Mouse (Mus musculus) macrophage (primary cell): ENCODE results near the gene Gdf7. TPM values are rescaled to one million over a fixed set of nuclear protein-coding genes. Genes with fewer than 3 reads are reported as not detected.

Experiments used
- H3K27ac ChIP-seq: fragments of 350-480 bp; formaldehyde crosslinking; 2 replicates; pipeline ENCODE4 v1.9.0; 2021
- H3K36me3 ChIP-seq: fragments of 350-480 bp; formaldehyde crosslinking; 2 replicates; pipeline ENCODE4 v1.9.0; 2021; ENCODE audit errors: inconsistent target
- H3K4me3 ChIP-seq: fragments of 350-480 bp; formaldehyde crosslinking; 2 replicates; pipeline ENCODE4 v1.9.0; 2021; ENCODE audit errors: inconsistent target
- H3K79me2 ChIP-seq: fragments of 350-480 bp; formaldehyde crosslinking; 2 replicates; pipeline ENCODE4 v1.9.0; 2021; ENCODE audit errors: inconsistent target
- WGBS: methylation state at CpG from one replicate; pipeline ENCODE4 v1.1.7; 2026; ENCODE audit warnings: inconsistent platforms; ENCODE audit not compliant: missing documents; 5-methylcytosine and 5-hydroxymethylcytosine counted together
- polyA plus RNA-seq: library from polyadenylated mRNA; stranded (reverse); fragments of 250-400 nt; gene quantifications from 3 replicates; pipeline ENCODE4 v1.2.4, GENCODE M21; 2018; ENCODE audit warnings: inconsistent platforms

Gene Gdf7
- polyA plus RNA-seq, 1 experiment from 2014 or later, result not detected

DNA sequence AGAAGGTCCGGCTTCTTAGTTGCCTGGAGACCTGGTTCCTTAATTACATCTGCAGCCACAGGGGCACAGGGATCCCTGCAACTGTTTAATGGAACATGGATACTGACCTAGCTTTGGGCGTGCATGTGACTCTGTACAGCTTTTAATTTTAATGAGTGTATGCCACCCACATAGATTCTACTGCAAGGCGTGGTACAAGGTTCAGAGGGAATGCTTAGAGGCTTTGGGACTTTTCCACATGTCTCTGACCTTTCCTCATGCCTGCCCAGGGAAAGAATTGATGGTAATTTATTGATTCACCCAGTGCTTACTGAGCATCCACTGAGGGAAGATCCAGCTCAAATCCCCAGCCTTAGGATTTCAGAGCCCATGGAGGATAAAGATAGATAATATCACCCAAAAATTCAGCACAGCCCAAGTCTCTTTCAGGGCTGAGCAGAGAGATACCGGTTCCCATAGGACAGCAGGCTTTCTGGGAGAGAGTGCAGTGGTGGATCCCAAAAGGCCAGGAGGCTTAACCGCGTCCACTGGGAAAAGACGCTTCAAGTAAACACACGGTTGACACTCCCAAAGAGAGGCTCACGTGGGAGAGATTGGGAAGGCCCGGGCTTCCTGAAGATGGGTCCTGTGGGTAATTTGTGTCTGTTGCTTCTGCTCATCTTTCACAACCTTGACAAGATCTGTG lies 35.0 kb upstream of the Gdf7 start:
- no peak overlapping the region for H3K4me3 ChIP-seq
- H3K79me2 ChIP-seq, result peaks cover 10% of the 10 kb centered on the region; the same call in 1 of the 2 replicates
- H3K27ac ChIP-seq, result no peak overlapping the region
- WGBS, result 95% methylated on average over 10 of the region's 10 CpGs
- peaks cover 63% of the 10 kb centered on the region for H3K36me3 ChIP-seq

DNA sequence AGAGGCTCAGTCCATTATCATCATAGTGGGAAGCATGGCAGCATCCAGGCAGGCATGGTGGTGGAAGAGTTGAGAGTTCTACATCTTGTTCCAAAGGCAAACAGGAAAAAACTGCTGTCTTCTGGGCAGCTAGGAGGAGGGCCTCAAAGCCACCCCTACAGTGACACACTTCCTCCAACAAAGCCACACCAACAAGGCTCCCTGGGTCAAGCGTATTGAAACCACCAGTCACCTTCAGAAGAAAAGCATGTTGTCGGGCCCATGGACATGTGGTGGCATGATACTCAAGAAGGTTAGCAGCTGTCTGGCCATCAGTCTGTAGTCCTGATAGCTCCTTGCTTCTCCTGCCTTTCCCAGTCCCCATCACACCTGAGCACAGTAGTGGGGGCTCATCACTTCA lies 33.7 kb upstream of the Gdf7 start:
- Histone ChIP-seq H3K36me3 (peaks cover 75% of the 10 kb centered on the region), H3K4me3 (no peak overlapping the region), H3K79me2 (peaks cover 22% of the 10 kb centered on the region; the same call in 1 of the 2 replicates), H3K27ac (no peak overlapping the region)
- 20% methylated on average over 2 of the region's 2 CpGs for WGBS

DNA sequence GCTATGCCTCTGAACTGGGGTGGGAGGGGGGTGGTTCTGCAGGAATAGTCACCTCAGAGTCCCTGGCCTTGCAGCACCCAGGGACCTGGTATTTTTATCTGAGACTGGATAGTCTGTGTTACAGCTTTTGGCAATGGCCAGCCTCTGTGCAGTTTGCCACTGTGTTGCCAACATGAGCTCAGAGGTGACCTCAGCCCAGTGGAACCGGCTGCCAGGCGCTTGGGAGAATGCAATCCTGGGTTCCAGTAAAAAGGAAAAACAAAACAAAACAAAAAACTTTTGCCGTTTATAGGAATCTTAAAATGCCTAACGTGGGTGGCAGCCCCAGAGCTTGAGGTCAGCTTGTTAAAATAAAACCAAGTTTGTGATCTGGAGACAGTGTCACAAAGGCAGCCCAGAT lies 32.5 kb upstream of the Gdf7 start:
- Histone ChIP-seq H3K27ac (no peak overlapping the region), H3K4me3 (no peak overlapping the region), H3K79me2 (peaks cover 34% of the 10 kb centered on the region; the same call in 1 of the 2 replicates), H3K36me3 (peaks cover 77% of the 10 kb centered on the region)
- 97% methylated on average over 4 of the region's 4 CpGs for WGBS

DNA sequence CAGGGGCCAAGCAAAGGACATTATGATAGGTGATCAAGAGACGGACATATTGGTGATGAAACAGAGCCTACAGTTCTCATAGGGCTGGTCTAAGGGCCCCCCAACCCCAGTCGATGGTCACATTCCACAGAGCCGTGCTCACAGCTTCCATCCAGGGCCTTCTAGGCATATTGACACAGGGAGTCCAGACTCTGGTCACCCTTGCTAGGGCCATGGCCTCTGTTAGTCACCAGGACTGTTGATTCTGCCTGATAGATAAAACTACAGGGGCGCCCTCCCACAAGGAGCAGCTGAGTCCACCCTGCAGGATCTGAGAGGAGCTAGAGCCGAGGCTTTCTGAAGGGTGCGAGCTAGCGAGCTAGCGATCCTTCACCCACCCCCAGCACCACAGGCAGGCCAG lies 31.9 kb upstream of the Gdf7 start:
- Histone ChIP-seq H3K36me3 (peaks cover 77% of the 10 kb centered on the region), H3K4me3 (no peak overlapping the region), H3K27ac (no peak overlapping the region), H3K79me2 (peaks cover 41% of the 10 kb centered on the region; the same call in 1 of the 2 replicates)
- WGBS, result 95% methylated on average over 8 of the region's 8 CpGs

DNA sequence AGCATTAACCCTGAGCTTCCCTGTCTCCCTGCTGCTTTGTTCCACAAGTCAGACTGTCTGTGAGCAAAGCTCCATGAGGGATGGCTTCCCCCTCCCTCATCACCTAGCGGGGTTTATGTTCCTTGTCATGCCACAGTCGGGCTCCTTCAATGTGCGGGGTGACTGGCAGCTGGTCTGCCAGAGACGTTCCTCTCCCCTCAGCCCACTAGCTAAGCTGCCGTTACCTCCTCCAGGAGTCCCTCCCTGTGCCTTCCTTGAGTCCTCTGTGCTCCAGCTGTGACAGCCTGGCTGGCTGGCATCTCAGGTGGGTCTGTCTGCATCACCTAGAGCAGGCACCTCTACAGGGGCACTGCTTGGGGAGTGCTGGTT lies 30.4 kb upstream of the Gdf7 start:
- H3K27ac ChIP-seq, result no peak overlapping the region
- WGBS, result 79% methylated on average over 5 of the region's 5 CpGs
- no peak overlapping the region for H3K4me3 ChIP-seq
- H3K36me3 ChIP-seq, result peaks cover 75% of the 10 kb centered on the region
- H3K79me2 ChIP-seq, result peaks cover 55% of the 10 kb centered on the region; the same call in 1 of the 2 replicates

DNA sequence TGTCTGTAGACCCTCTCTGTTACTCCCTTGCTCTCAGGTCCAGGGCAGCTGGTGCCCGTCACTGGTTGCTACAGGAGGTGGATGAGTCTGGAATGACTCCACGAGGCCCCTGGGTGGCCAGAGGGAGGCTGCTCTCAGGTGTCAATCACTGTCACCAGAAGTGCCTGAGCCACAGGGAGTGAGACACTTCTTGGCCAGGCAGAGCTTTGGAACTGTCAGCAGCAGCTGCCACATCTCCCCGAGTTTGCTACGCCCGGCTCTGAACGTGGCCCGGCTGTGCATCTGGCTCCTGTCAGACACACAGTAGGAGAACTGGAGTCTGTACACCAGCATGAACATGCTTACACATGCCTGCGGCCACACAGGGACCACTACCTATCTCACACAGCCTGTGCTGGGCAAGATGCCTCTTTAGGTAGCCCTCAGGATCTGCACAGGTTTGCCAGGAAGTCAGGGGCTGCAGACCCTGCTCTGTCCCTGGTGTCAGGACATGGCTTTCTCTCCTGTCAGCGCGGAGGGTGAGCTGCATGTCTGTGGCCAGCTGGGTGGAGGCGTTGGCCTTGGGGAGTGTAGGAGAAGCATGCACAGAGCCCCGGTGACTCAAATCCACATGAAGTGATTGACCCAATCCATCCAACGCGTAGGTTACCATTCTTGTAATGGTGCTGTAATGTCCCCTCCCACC lies 29.9 kb upstream of the Gdf7 start:
- Histone ChIP-seq H3K79me2 (peaks cover 57% of the 10 kb centered on the region; the same call in 1 of the 2 replicates), H3K27ac (no peak overlapping the region), H3K4me3 (no peak overlapping the region), H3K36me3 (peaks cover 70% of the 10 kb centered on the region)
- 93% methylated on average over 14 of the region's 14 CpGs for WGBS

DNA sequence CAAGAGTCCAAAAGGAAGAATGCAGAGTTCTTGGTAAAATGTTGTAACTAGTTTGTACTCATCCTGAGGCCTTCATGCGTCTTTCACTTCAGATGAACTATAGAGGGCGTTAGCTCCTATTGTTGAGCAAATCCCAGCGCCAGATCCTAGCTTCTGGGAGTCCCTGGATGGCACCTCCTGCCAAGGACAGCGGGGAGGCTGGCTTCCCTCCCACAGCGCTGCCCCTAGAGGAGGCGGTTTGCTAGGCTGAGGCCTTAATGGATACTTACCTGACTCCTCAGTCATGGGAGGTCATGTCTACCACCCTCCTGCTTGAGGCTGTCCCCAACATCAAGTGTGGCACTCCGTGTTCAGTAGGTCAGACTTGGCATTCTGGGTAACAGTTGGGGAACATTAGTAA lies 27.5 kb upstream of the Gdf7 start:
- Histone ChIP-seq H3K27ac (no peak overlapping the region), H3K79me2 (peaks cover 57% of the 10 kb centered on the region; the same call in 1 of the 2 replicates), H3K4me3 (no peak overlapping the region), H3K36me3 (peaks cover 76% of the 10 kb centered on the region)
- 95% methylated on average over 7 of the region's 7 CpGs for WGBS

DNA sequence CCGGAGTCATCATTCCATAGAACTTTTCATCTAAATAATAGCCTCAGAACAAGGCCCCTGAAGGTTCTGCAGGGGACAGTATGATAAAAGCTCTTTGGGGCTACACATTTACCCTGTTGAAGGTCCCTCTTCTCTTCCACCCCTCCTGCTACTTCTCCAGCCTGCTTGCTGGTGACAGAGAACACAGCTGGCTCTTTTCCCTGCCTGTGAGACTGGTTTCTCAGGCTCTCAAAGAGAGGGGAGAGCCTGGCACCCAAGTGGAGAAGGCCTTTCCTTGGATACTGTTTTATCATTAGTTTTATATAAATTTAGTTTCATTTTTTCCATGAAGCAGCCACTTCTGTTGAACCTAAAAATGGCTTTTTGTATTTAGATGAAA lies 25.9 kb upstream of the Gdf7 start:
- H3K79me2 ChIP-seq, result peaks cover 49% of the 10 kb centered on the region; the same call in 1 of the 2 replicates
- 89% methylated on average over 1 of the region's 1 CpGs for WGBS

DNA sequence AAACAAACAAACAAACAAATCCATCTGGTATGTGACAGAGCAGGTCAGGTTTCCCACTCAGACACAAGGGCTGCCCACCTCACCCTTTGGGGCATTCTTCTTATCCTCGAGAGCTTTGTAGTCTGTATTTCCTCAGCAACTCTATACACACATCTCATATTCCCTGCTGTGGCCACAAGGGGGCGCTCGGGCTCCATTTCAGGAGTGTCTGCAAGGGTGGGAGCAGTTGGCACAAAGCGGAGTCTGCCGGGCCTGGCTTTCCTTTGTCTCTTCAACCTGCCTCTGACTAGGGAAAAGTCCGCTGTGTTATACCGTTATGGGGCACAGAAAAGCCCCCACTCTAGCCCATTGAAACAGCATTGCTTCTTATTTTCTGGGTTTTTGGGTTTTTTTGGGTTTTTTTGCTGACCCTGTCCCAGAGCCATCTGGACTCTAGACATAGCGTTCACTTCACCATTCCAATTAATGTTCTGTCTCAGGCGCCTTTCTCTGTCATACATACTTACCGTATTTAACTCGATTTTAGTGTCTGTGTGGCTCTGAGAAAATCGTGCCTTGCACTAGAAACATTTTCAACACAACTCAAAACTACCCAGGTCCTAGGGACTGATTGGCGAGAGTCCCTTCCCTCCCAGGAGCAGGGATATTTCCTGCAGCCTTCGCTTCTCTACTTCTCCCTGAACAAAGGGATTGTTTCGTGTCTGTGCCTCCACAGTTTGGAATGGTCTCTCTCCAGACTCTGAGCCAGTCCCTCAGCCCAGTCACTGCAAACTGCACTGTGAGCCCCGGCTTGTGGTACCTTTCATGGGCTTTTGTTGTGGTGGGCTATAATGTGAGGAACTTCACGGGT lies 25.3 kb upstream of the Gdf7 start:
- peaks cover 91% of the 10 kb centered on the region for H3K36me3 ChIP-seq
- WGBS, result 46% methylated on average over 17 of the region's 17 CpGs
- peaks cover 49% of the 10 kb centered on the region; the same call in 1 of the 2 replicates for H3K79me2 ChIP-seq
- no peak overlapping the region for H3K27ac ChIP-seq
- no peak overlapping the region for H3K4me3 ChIP-seq

More for the DNA sequence above, 25.9 kb upstream of the Gdf7 start:
- Histone ChIP-seq H3K27ac (no peak overlapping the region), H3K4me3 (no peak overlapping the region), H3K36me3 (peaks cover 86% of the 10 kb centered on the region)

DNA sequence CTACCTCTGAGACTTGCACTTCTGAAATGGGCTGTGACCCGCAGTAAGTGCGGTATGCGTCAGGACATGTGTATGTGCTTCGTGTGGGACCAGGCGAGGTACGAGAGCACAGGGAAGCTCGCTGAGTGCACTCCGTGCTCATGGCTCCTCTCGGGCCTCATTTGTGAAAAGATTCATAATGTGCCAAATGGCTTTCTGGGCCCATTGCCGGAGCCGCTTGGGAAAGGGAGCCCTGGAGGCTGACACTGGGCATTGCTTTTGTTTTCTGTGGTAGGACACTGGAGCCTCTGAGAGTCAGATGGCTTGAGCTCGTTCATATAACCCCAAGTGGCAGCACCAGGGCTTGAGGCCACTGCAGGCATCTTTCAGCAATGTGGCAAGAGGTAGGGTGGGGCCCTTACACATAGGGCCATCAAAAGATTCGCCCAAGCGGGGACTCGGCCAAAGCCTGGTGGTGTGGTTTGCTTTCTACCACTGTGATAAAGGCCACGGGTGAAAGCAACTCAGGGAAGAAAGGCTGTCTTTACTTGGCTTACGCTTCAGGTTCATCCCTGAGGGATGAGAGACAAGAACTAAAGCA lies 24.3 kb upstream of the Gdf7 start:
- H3K79me2 ChIP-seq, result peaks cover 40% of the 10 kb centered on the region; the same call in 1 of the 2 replicates
- peaks cover 91% of the 10 kb centered on the region for H3K36me3 ChIP-seq
- 98% methylated on average over 17 of the region's 17 CpGs for WGBS
- H3K4me3 ChIP-seq, result no peak overlapping the region
- no peak overlapping the region for H3K27ac ChIP-seq

DNA sequence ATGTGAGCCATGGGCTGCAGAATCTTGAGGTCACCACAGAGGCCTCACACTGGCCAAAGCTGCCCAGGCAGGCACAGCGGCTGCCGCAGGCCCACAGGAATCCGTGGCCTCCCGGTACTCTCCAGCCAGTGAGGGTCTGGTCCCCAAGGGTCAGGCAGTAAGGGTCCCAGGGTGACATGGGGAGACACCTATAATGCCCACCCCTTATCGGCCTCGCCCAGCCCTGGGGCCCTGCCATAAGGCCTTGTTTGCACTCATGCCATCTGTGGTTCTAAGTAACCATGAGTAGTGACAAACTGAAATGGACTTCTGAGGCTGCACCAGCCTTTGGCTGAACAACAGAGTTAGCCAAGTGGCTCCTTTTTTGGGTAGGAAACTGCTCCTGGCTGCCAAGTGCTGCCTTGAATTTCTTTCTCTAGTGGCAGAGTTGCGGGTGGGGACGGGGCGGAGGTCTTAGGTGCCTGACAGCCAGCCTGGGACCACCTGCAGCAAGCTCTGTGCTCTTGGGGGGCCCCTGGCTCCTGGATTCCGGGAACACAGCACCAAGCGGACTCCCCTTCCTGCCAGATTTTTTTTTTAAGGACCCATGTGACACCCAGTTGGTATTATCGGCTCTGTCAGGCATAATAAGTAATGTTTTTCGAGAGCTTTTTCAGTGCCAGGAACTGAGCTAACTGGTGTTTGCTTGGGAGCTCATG lies 23.6 kb upstream of the Gdf7 start:
- H3K4me3 ChIP-seq, result no peak overlapping the region
- 97% methylated on average over 13 of the region's 13 CpGs for WGBS
- no peak overlapping the region for H3K27ac ChIP-seq
- H3K36me3 ChIP-seq, result peaks cover 91% of the 10 kb centered on the region
- peaks cover 34% of the 10 kb centered on the region; the same call in 1 of the 2 replicates for H3K79me2 ChIP-seq

DNA sequence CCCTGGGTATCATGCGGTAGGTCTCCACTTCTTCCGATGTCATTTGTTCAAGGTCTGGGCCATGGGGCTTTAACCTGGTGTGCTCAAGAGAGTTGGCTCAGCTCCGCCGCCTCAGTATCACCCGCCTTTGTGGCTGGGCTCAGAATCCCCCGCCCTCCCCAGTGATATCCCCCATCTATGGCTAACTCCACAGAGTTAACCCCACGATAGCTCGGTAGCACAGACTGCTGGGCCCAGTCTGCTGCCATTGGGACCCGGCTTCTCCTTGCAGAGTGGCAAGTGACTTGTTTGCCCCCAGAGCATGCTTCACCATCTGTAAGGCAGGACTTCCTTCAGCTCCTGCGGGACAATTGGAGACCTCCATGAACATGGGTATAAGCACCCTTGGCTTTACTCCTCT lies 22.3 kb upstream of the Gdf7 start:
- peaks cover 87% of the 10 kb centered on the region for H3K36me3 ChIP-seq
- WGBS, result 96% methylated on average over 10 of the region's 10 CpGs
- no peak overlapping the region for H3K4me3 ChIP-seq
- no peak overlapping the region for H3K27ac ChIP-seq
- peaks cover 21% of the 10 kb centered on the region; the same call in 1 of the 2 replicates for H3K79me2 ChIP-seq

DNA sequence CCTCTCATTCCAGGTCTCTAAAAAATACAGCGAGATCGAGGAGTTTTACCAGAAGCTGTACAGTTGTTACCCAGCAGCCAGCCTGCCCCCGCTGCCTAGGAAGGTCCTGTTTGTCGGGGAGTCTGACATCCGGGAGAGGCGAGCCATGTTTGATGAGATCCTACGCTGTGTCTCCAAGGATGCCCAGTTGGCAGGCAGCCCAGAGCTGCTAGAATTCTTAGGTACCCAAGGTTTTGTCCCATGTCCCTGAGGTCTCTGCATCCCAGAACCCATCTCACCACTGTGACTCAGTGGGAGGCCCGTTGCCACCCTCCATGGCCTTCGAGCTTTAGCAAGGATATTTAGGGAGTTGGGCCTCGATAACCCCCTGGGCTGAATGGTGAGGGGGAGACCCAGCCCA lies 19.8 kb upstream of the Gdf7 start:
- WGBS, result 96% methylated on average over 10 of the region's 10 CpGs
- Histone ChIP-seq H3K79me2 (peaks cover 11% of the 10 kb centered on the region; the same call in 1 of the 2 replicates), H3K27ac (no peak overlapping the region), H3K36me3 (peaks cover 91% of the 10 kb centered on the region), H3K4me3 (no peak overlapping the region)
